9 mouse cellular contexts compared by ENCODE assay signal in genomic region chr12:4192514-4192913, GRCm38 (mm10). TPM values are rescaled to one million over a fixed set of nuclear protein-coding genes. Genes with fewer than 3 reads are reported as not detected.
DNase-seq lines count a peak whose midpoint lies in the region; ATAC-seq and TF ChIP-seq lines count a peak whose summit lies in the region.
"Had no signal": no experiment of that assay in that cellular context is flagged by ENCODE, and none has a peak within 500 bp of the region (broad histone marks: within the 10 kb centered on the region; RNA-seq: fewer than 3 reads in every experiment).

No protein-coding gene starts in this region.

- H3K4me2 ChIP-seq in embryonic facial prominence, embryonic 14.5 days (ENCODE audit: low read depth, low read length): no peak overlapping the region
- H3K4me2 ChIP-seq in kidney, postnatal 0 days (ENCODE audit: low read length): no peak overlapping the region

- no peak overlapping the region for H3K4me3 ChIP-seq in heart, embryonic 10.5 days
- no peak overlapping the region for H3K4me3 ChIP-seq in brown adipose tissue, adult 24 weeks (ENCODE audit: insufficient read depth, low read depth, low read length)
- no peak overlapping the region for H3K4me3 ChIP-seq in embryonic facial prominence, embryonic 14.5 days (ENCODE audit: low read depth, low read length)
- no peak overlapping the region for H3K4me3 ChIP-seq in kidney, postnatal 0 days (replicated peaks; ENCODE audit: low read depth, low read length)

- WGBS in heart, embryonic 10.5 days: 70% methylated on average over 6 of the region's 6 CpGs
- 57% methylated on average over 6 of the region's 6 CpGs for WGBS in embryonic facial prominence, embryonic 14.5 days
- WGBS in kidney, postnatal 0 days: 47% methylated on average over 6 of the region's 6 CpGs

- H3K27me3 ChIP-seq in heart, embryonic 10.5 days (ENCODE audit: insufficient read depth, poor library complexity, severe bottlenecking): no peaks in the 10 kb centered on the region
- no peaks in the 10 kb centered on the region for H3K27me3 ChIP-seq in embryonic facial prominence, embryonic 14.5 days (replicated peaks; ENCODE audit: control insufficient read depth, insufficient read depth, low read length)
- H3K27me3 ChIP-seq in kidney, postnatal 0 days (ENCODE audit: insufficient read depth, low read length): no peaks in the 10 kb centered on the region

- peak overlapping the region; percentile 64 for H3K27ac ChIP-seq in heart, embryonic 10.5 days
- H3K27ac ChIP-seq in brown adipose tissue, adult 24 weeks (replicated peaks; ENCODE audit: low read depth, low read length): peak overlapping the region; percentile 53
- 0 out of 2 replicates have a peak overlapping the region, but pooled peaks have one; percentile 24 for H3K27ac ChIP-seq in embryonic facial prominence, embryonic 14.5 days (replicated peaks; ENCODE audit: low read depth, low read length)
- peak overlapping the region; percentile 54 for H3K27ac ChIP-seq in kidney, postnatal 0 days

- H3K9me3 ChIP-seq in heart, embryonic 10.5 days: no peaks in the 10 kb centered on the region
- no peaks in the 10 kb centered on the region for H3K9me3 ChIP-seq in embryonic facial prominence, embryonic 14.5 days (ENCODE audit: control insufficient read depth, low read length)
- no peaks in the 10 kb centered on the region for H3K9me3 ChIP-seq in kidney, postnatal 0 days (replicated peaks; ENCODE audit: low read length)

- no peak overlapping the region for H3K9ac ChIP-seq in embryonic facial prominence, embryonic 14.5 days (ENCODE audit: low read depth, low read length)
- no peak overlapping the region for H3K9ac ChIP-seq in kidney, postnatal 0 days (ENCODE audit: low read depth, low read length)

- DNase-seq in heart, embryonic 10.5 days (ENCODE audit: low spot score): no peak
- DNase-seq in heart, postnatal 4 days: no peak
- peak; percentile 14 for DNase-seq in embryonic facial prominence, embryonic 14.5 days (ENCODE audit: low spot score)
- no peak for DNase-seq in kidney, postnatal 0 days (ENCODE audit: low spot score)
- no peak for DNase-seq in urinary bladder, postnatal 4 days (ENCODE audit: low spot score in 2 of 2)
- no peak for DNase-seq in layer of hippocampus, adult 9-11 months
- no peak for DNase-seq in gastrocnemius, adult 18-20 months (ENCODE audit: low spot score)
- DNase-seq: liver had no signal

- peak; percentile 13; the same call in 1 of the 2 replicates for TF ChIP-seq CTCF in kidney, postnatal 0 days (IDR thresholded peaks at IDR 0.05; ENCODE audit: low read depth)

- peaks cover 49% of the 10 kb centered on the region for H3K4me1 ChIP-seq in heart, embryonic 10.5 days
- peaks cover 18% of the 10 kb centered on the region for H3K4me1 ChIP-seq in brown adipose tissue, adult 24 weeks (ENCODE audit: control insufficient read depth, insufficient read depth, insufficient read length, low read length)
- peaks cover 16% of the 10 kb centered on the region for H3K4me1 ChIP-seq in embryonic facial prominence, embryonic 14.5 days (ENCODE audit: control insufficient read depth, insufficient read depth, low read length)
- peaks cover 21% of the 10 kb centered on the region for H3K4me1 ChIP-seq in kidney, postnatal 0 days (replicated peaks; ENCODE audit: insufficient read depth, low read length)

- H3K36me3 ChIP-seq in heart, embryonic 10.5 days: peaks cover 3% of the 10 kb centered on the region; the same call in 1 of the 2 replicates
- H3K36me3 ChIP-seq in embryonic facial prominence, embryonic 14.5 days (ENCODE audit: control insufficient read depth, insufficient read depth, low read length): peaks cover 11% of the 10 kb centered on the region
- no peaks in the 10 kb centered on the region for H3K36me3 ChIP-seq in kidney, postnatal 0 days (ENCODE audit: insufficient read depth, low read length)

- peak; percentile 21; the same call in 1 of the 2 replicates for ATAC-seq in embryonic facial prominence, embryonic 14.5 days (ENCODE audit: low read depth)
- peak; percentile 64 for ATAC-seq in kidney, postnatal 0 days (replicated peaks; ENCODE audit: low FRiP score, low read depth)

RNA-seq across cellular contexts. Expression of gene Ptrhd1, which starts 41.3 kb away (rescaled TPM):
- polyA plus RNA-seq in heart, embryonic 10.5 days (2016; fragmentation: Nextera tagmentation; extraction: Ambion mirVana): 6.9 and 8.2 TPM in 2 replicates
- 1 to 10 TPM; 5.5 to 5.6 TPM for total RNA-seq in heart, postnatal 4 days (2021)
- polyA plus RNA-seq in brown adipose tissue, adult 24 weeks (2012; ENCODE audit: insufficient read depth, insufficient read length, missing spikeins): 10.0 and 12.2 TPM in 2 replicates
- 5.1 and 5.6 TPM in 2 replicates for polyA plus RNA-seq in embryonic facial prominence, embryonic 14.5 days (2014; fragmentation: Nextera tagmentation; extraction: Ambion mirVana)
- polyA plus RNA-seq in kidney, postnatal 0 days (2015; fragmentation: Nextera tagmentation; extraction: Ambion mirVana): 7.4 and 8.1 TPM in 2 replicates
- total RNA-seq in gastrocnemius, adult 18-20 months (2021): 1 to 10 TPM; 5.3 to 5.8 TPM

RNA-seq across cellular contexts. Expression of gene Cenpo, which starts 41.6 kb away (rescaled TPM):
- polyA plus RNA-seq in heart, embryonic 10.5 days (2016; fragmentation: Nextera tagmentation; extraction: Ambion mirVana): 10.9 and 14.5 TPM in 2 replicates
- 10 to 100 TPM in 1 of 2 experiments, 1 to 10 TPM in 1; 9.9 to 11.3 TPM for total RNA-seq in heart, postnatal 4 days (2021)
- polyA plus RNA-seq in brown adipose tissue, adult 24 weeks (2012; ENCODE audit: insufficient read depth, insufficient read length, missing spikeins): 5.7 and 6.5 TPM in 2 replicates
- polyA plus RNA-seq in embryonic facial prominence, embryonic 14.5 days (2014; fragmentation: Nextera tagmentation; extraction: Ambion mirVana): 11.8 and 11.9 TPM in 2 replicates
- polyA plus RNA-seq in kidney, postnatal 0 days (2015; fragmentation: Nextera tagmentation; extraction: Ambion mirVana): 7.9 and 8.8 TPM in 2 replicates
- 1 to 10 TPM; 1.7 to 1.8 TPM for total RNA-seq in gastrocnemius, adult 18-20 months (2021)

RNA-seq across cellular contexts. Expression of gene Adcy3, which starts 59.6 kb away (rescaled TPM):
- polyA plus RNA-seq in heart, embryonic 10.5 days (2016; fragmentation: Nextera tagmentation; extraction: Ambion mirVana): 5.7 and 6.8 TPM in 2 replicates
- total RNA-seq in heart, postnatal 4 days (2021): 1 to 10 TPM; 5.5 to 5.7 TPM
- 28.5 and 35.8 TPM in 2 replicates for polyA plus RNA-seq in brown adipose tissue, adult 24 weeks (2012; ENCODE audit: insufficient read depth, insufficient read length, missing spikeins)
- polyA plus RNA-seq in embryonic facial prominence, embryonic 14.5 days (2014; fragmentation: Nextera tagmentation; extraction: Ambion mirVana): 13.0 and 13.4 TPM in 2 replicates
- 5.7 and 6.2 TPM in 2 replicates for polyA plus RNA-seq in kidney, postnatal 0 days (2015; fragmentation: Nextera tagmentation; extraction: Ambion mirVana)
- 1 to 10 TPM; 1.2 to 1.6 TPM for total RNA-seq in gastrocnemius, adult 18-20 months (2021)
